Mouse (Mus musculus) liver, postnatal 0 days (tissue): ENCODE data around the gene Anxa9.

Experiments used
- CTCF ChIP-seq: sonication (generic); IDR thresholded peaks from 2 replicates; pipeline ENCODE4 v1.5.1; 2016; ENCODE audit warnings: antibody characterized with exemption, low read depth
- EP300 ChIP-seq: IDR thresholded peaks from 2 replicates; pipeline ENCODE4 v1.6.1; 2016; ENCODE audit warnings: antibody characterized with exemption, low read depth, mild to moderate bottlenecking

GRCm38 (mm10) chr3:95275161-95275560, 31.8 kb downstream of the Anxa9 start:
- no peak for TF ChIP-seq CTCF
- TF ChIP-seq EP300 = no peak
